Mouse (Mus musculus) intestine, embryonic 15.5 days (tissue): ENCODE measurements at regions not wholly inside any gene's neighbourhood (a gene's known extent, or its start where the extent isn't known, plus 50 kb on each side); places are given as distances from the start of the nearest gene placed in this dataset.

Experiments
- ATAC-seq: fragments of 200-750 bp; cut with Nextera tagmentation; 2 replicates; pipeline ENCODE4 v1.8.0; 2017; ENCODE audit warnings: moderate TSS enrichment, moderate library complexity
- H3K27ac ChIP-seq: fragments of 300-500 bp; sonication (generic); 2 replicates; pipeline ENCODE4 v1.5.1; 2015; ENCODE audit warnings: mild to moderate bottlenecking, inconsistent platforms
- H3K27me3 ChIP-seq: fragments of 300-500 bp; sonication (generic); replicated peaks from 2 replicates; pipeline ENCODE4 v1.6.1; 2015; ENCODE audit warnings: inconsistent platforms
- H3K36me3 ChIP-seq: fragments of 300-500 bp; sonication (generic); 2 replicates; pipeline ENCODE4 v1.6.1; 2015; ENCODE audit warnings: inconsistent platforms
- H3K4me1 ChIP-seq: fragments of 300-500 bp; sonication (generic); replicated peaks from 2 replicates; pipeline ENCODE4 v1.6.1; 2015; ENCODE audit warnings: inconsistent platforms
- H3K4me2 ChIP-seq: fragments of 300-500 bp; sonication (generic); replicated peaks from 2 replicates; pipeline ENCODE4 v1.6.1; 2015; ENCODE audit warnings: mild to moderate bottlenecking, inconsistent platforms
- H3K4me3 ChIP-seq: fragments of 300-500 bp; sonication (generic); replicated peaks from 2 replicates; pipeline ENCODE4 v1.5.1; 2015; ENCODE audit warnings: inconsistent platforms
- H3K9ac ChIP-seq: fragments of 300-500 bp; sonication (generic); 2 replicates; pipeline ENCODE4 v1.6.1; 2015; ENCODE audit warnings: inconsistent platforms
- H3K9me3 ChIP-seq: fragments of 300-500 bp; sonication (generic); 2 replicates; pipeline ENCODE4 v1.6.1; 2016; ENCODE audit warnings: inconsistent platforms
- WGBS: fragments of 180-500 bp; shearing (Covaris S2); methylation state at CpG from one replicate; pipeline ENCODE4 v1.1.7; 2015; 5-methylcytosine and 5-hydroxymethylcytosine counted together

DNA sequence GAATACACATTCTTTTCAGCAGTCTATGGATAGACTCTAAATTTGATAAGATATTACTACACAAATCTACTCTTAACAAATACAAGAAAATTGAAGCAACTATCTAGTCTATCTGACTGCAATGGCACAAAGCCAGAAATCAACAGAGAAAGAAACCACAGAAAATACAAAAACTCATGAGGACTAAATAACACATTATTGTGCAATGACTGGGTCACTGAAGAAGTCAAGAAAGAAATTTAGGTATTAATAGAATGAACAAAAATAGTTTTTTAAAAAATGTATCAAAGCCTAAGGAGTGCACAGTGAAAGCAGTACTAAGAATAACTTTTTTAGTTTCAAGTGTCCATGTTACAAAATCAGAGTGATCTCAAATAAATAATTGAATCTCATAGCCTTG is 202.2 kb downstream of the Mylk4 start:
- Histone ChIP-seq H3K4me3 (no peak overlapping the region), H3K9me3 (no peaks in the 10 kb centered on the region)

GRCm38 (mm10) chr13:32567850-32568249 is 215.9 kb downstream of the Mylk4 start:
- no peak overlapping the region for H3K4me3 ChIP-seq
- H3K27ac ChIP-seq, result no peak overlapping the region
- no peaks in the 10 kb centered on the region for H3K36me3 ChIP-seq
- WGBS, result 90% methylated on average over 2 of the region's 2 CpGs
- H3K4me1 ChIP-seq, result no peaks in the 10 kb centered on the region
- no peak overlapping the region for H3K9ac ChIP-seq
- no peaks in the 10 kb centered on the region for H3K9me3 ChIP-seq
- no peaks in the 10 kb centered on the region for H3K27me3 ChIP-seq
- H3K4me2 ChIP-seq, result no peak overlapping the region
- no peak for ATAC-seq

More for the DNA sequence above, 202.2 kb downstream of the Mylk4 start:
- Histone ChIP-seq H3K9ac (no peak overlapping the region), H3K27me3 (no peaks in the 10 kb centered on the region), H3K27ac (no peak overlapping the region), H3K36me3 (no peaks in the 10 kb centered on the region), H3K4me1 (no peaks in the 10 kb centered on the region), H3K4me2 (no peak overlapping the region)
- ATAC-seq, result no peak

GRCm38 (mm10) chr13:32560666-32561065 is 222.1 kb upstream of the Gmds start:
- Histone ChIP-seq H3K4me1 (no peaks in the 10 kb centered on the region), H3K27me3 (no peaks in the 10 kb centered on the region), H3K9me3 (no peaks in the 10 kb centered on the region), H3K4me3 (no peak overlapping the region), H3K27ac (no peak overlapping the region), H3K9ac (no peak overlapping the region), H3K36me3 (no peaks in the 10 kb centered on the region), H3K4me2 (no peak overlapping the region)
- no peak for ATAC-seq

GRCm38 (mm10) chr13:32556396-32556795 is 217.9 kb upstream of the Gmds start:
- Histone ChIP-seq H3K27me3 (no peaks in the 10 kb centered on the region), H3K9ac (no peak overlapping the region), H3K9me3 (no peaks in the 10 kb centered on the region), H3K4me1 (no peaks in the 10 kb centered on the region), H3K4me2 (no peak overlapping the region), H3K27ac (no peak overlapping the region), H3K36me3 (no peaks in the 10 kb centered on the region), H3K4me3 (no peak overlapping the region)
- ATAC-seq, result no peak
- WGBS, result 85% methylated on average over 2 of the region's 2 CpGs

- Histone ChIP-seq H3K4me3 (no peak overlapping the region), H3K4me2 (no peak overlapping the region), H3K27ac (no peak overlapping the region), H3K9me3 (no peaks in the 10 kb centered on the region), H3K27me3 (no peaks in the 10 kb centered on the region), H3K36me3 (no peaks in the 10 kb centered on the region), H3K9ac (no peak overlapping the region), H3K4me1 (no peaks in the 10 kb centered on the region)
- WGBS, result 95% methylated on average over 1 of the region's 1 CpGs
- ATAC-seq, result no peak
Observed at GRCm38 (mm10) chr13:32555064-32555463, 216.5 kb upstream of the Gmds start.

DNA sequence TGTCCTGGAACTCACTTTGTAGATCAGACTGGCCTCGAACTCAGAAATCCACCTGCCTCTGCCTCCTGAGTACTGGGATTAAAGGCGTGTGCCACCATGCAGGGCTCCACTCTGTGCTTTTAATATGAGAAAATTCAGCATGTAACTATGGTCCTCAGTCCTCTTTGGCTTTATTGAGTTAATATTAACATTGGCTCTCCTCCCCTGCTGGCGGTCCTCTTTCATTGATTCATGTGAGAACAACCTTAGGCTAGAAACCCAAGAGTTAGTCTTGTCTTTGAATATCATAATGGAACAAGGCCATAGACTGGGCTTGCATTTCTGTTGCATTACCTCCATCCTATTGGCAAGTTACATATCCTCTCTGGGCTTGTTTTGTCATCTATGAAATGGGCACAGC is 216.1 kb upstream of the Gmds start:
- Histone ChIP-seq H3K4me1 (no peaks in the 10 kb centered on the region), H3K4me2 (no peak overlapping the region), H3K9ac (no peak overlapping the region), H3K9me3 (no peaks in the 10 kb centered on the region), H3K36me3 (no peaks in the 10 kb centered on the region), H3K4me3 (no peak overlapping the region), H3K27me3 (no peaks in the 10 kb centered on the region), H3K27ac (no peak overlapping the region)
- 94% methylated on average over 3 of the region's 3 CpGs for WGBS
- no peak for ATAC-seq

DNA sequence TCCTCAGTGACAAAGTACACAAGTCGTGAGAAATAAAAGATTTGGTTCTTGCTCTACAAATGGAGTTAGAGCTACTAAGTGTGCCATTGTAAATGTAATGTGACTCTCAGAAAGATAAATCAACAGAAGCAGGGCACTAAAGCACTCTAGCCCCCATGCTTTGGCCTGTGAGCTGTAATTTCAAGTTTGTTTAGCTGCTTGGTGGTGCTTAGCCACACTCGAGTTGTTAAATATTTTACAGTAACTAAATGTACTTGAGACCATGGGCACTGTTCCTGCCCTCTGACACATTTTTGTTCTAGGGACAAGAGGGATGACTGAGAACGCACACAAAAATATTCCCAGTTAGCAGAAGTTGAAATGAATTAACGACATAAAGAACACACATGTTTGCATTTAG is 214.6 kb upstream of the Gmds start:
- WGBS, result 47% methylated on average over 4 of the region's 4 CpGs

DNA sequence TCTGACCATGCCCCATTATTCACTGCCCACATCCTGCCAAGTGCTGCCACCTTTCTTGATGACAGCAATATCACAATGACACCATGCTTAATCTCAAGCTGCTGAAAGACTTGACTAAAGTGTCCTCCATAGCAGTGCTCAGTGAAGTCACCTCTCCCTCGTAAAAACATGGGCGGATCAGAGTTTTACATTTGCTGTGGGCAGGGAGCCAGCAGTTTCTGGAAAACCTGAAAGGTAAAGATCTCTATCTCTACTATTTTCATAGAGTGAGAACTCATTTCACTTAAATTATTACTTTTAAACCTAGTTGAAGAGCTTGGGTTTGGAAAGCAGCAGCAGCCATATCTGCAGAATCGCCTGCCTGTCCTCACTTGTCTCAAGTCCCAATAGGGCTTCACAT is 211.6 kb upstream of the Gmds start:
- WGBS, result 80% methylated on average over 3 of the region's 3 CpGs
- ATAC-seq, result no peak
- Histone ChIP-seq H3K4me1 (no peaks in the 10 kb centered on the region), H3K4me2 (no peak overlapping the region), H3K27me3 (no peaks in the 10 kb centered on the region), H3K27ac (no peak overlapping the region), H3K4me3 (no peak overlapping the region), H3K36me3 (no peaks in the 10 kb centered on the region), H3K9ac (no peak overlapping the region), H3K9me3 (no peaks in the 10 kb centered on the region)

More for the DNA sequence above, 214.6 kb upstream of the Gmds start:
- H3K27ac ChIP-seq, result no peak overlapping the region
- H3K9ac ChIP-seq, result no peak overlapping the region
- H3K27me3 ChIP-seq, result no peaks in the 10 kb centered on the region
- ATAC-seq, result no peak
- H3K4me1 ChIP-seq, result no peaks in the 10 kb centered on the region
- H3K4me2 ChIP-seq, result no peak overlapping the region
- H3K4me3 ChIP-seq, result no peak overlapping the region
- no peaks in the 10 kb centered on the region for H3K36me3 ChIP-seq
- H3K9me3 ChIP-seq, result no peaks in the 10 kb centered on the region

DNA sequence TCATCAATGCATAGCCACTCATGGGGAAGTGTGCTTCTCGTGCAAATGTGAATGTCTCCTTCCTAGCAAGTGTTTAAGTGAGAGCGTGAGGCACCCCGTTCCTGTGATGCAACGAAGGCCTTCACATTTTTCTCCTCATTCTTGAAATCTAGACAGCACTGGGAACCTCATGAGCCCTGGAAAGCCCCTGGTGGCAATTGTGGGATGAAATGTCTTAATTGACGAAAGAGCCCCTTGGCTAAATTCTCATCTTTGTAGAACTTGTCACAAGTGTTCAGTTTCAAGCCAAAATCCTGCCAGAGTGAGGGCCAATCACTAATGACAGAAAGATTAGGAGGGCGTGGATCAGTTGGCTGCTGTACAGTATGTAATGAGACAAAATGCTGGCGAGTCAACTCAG is 208.6 kb upstream of the Gmds start:
- H3K27ac ChIP-seq, result no peak overlapping the region
- no peaks in the 10 kb centered on the region for H3K4me1 ChIP-seq
- WGBS, result 85% methylated on average over 7 of the region's 7 CpGs
- H3K9me3 ChIP-seq, result no peaks in the 10 kb centered on the region
- no peak overlapping the region for H3K9ac ChIP-seq
- H3K36me3 ChIP-seq, result no peaks in the 10 kb centered on the region
- H3K4me2 ChIP-seq, result no peak overlapping the region
- H3K27me3 ChIP-seq, result no peaks in the 10 kb centered on the region
- no peak overlapping the region for H3K4me3 ChIP-seq
- no peak for ATAC-seq

GRCm38 (mm10) chr13:32544986-32545740 is 206.6 kb upstream of the Gmds start:
- Histone ChIP-seq H3K4me2 (no peak overlapping the region), H3K27ac (no peak overlapping the region), H3K9me3 (no peaks in the 10 kb centered on the region), H3K9ac (no peak overlapping the region), H3K4me3 (no peak overlapping the region), H3K36me3 (no peaks in the 10 kb centered on the region), H3K4me1 (no peaks in the 10 kb centered on the region), H3K27me3 (no peaks in the 10 kb centered on the region)
- 64% methylated on average over 7 of the region's 7 CpGs for WGBS
- ATAC-seq, result no peak

DNA sequence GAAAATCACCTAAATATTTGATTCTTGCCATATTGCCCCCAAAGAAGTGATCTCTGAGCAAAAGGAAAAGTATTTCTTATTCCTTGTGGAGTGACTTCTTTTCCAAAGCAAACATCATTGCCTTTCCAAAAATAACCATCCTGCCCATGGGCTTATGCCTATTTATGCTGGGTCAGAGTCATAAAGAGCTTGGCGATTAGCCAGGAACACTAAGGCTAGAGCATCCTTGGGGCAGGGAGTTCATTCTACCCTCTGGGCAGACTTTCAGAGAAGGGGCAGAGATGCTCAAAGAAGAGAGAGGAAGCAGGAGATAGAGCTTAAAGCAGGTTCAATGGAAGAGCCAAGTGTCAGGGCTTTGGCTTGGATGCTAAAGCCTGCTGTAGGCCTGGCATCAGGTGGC is 203.1 kb upstream of the Gmds start:
- 97% methylated on average over 1 of the region's 1 CpGs for WGBS
- no peak for ATAC-seq

DNA sequence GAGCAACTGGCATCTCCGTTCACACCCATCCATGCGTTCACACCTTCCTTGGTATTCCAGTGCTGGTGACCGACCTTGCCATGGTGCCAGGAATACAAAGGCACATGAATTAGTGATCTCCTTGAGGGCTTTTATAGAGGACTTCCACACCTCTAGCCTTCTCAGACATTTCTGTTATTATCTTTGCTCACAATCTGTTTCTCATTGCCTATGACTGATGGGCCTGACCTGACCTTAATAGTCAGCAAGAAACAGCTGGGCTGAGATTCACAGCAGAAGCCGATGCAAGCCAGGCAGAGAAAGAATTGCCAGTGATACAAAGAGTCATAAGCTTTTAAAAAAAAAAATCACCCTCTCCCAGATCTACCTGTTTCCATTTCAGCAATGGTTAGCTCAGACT is 197.7 kb upstream of the Gmds start:
- no peak for ATAC-seq
- no peak overlapping the region for H3K4me2 ChIP-seq
- H3K4me3 ChIP-seq, result no peak overlapping the region
- H3K9me3 ChIP-seq, result no peaks in the 10 kb centered on the region
- H3K4me1 ChIP-seq, result no peaks in the 10 kb centered on the region
- H3K9ac ChIP-seq, result no peak overlapping the region
- no peak overlapping the region for H3K27ac ChIP-seq
- H3K27me3 ChIP-seq, result no peaks in the 10 kb centered on the region
- no peaks in the 10 kb centered on the region for H3K36me3 ChIP-seq
- 78% methylated on average over 4 of the region's 4 CpGs for WGBS

More for the DNA sequence above, 203.1 kb upstream of the Gmds start:
- Histone ChIP-seq H3K9me3 (no peaks in the 10 kb centered on the region), H3K27ac (no peak overlapping the region), H3K27me3 (no peaks in the 10 kb centered on the region), H3K9ac (no peak overlapping the region), H3K4me3 (no peak overlapping the region), H3K4me1 (no peaks in the 10 kb centered on the region), H3K4me2 (no peak overlapping the region), H3K36me3 (no peaks in the 10 kb centered on the region)

DNA sequence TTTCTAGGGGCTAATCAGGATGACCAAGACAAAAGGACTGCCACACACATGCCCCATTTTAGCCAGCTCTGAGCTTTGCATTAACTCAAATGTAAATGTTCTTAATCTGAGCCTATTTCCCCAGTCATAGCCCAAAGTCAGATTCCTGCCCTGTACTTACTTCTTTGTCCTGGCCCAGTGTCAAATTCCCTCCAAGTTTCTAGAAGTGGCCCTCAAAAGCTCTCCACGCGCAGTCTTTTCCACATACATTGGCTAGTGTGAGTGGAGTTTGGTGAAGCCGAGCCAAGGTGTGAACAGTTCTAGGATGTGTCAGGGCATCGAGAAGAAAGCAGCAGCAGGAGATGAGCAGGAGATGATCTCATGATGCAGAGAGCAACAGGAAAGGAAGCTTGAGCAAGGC is 197.1 kb upstream of the Gmds start:
- H3K27ac ChIP-seq, result no peak overlapping the region
- no peak overlapping the region for H3K4me2 ChIP-seq
- H3K9me3 ChIP-seq, result no peaks in the 10 kb centered on the region
- no peak for ATAC-seq
- 92% methylated on average over 4 of the region's 4 CpGs for WGBS
- H3K36me3 ChIP-seq, result no peaks in the 10 kb centered on the region
- no peaks in the 10 kb centered on the region for H3K4me1 ChIP-seq
- no peak overlapping the region for H3K4me3 ChIP-seq
- no peak overlapping the region for H3K9ac ChIP-seq
- H3K27me3 ChIP-seq, result no peaks in the 10 kb centered on the region
